Mouse (Mus musculus): ENCODE results near the gene Wdr12. TPM values are rescaled to one million over a fixed set of nuclear protein-coding genes. Genes with fewer than 3 reads are reported as not detected.
"Not testable (repeated sequence)": the region's sequence is repeated elsewhere in the genome, so short reads cannot be mapped to it uniquely, and the experiment has no call there.

Wdr12 gene
- polyA plus RNA-seq (2015; fragmentation: Nextera tagmentation; extraction: Ambion mirVana): 47.4 and 49.9 TPM in 2 replicates

- Histone ChIP-seq H3K9me3 (no peaks in the 10 kb centered on the region), H3K4me1 (peaks cover 5% of the 10 kb centered on the region), H3K4me3 (peak within 1 kb of the TSS; percentile 98), H3K36me3 (peaks cover 7% of the 10 kb centered on the region), H3K4me2 (peak within 1 kb of the TSS; percentile 72), H3K27me3 (no peaks in the 10 kb centered on the region), H3K27ac (peak within 1 kb of the TSS; percentile 99), H3K9ac (peak within 1 kb of the TSS; percentile 97)
- under 1% methylated on average over 58 of the region's 71 CpGs for WGBS
- peak; percentile 98 for ATAC-seq (ENCODE audit: insufficient number of reproducible peaks, insufficient read depth, low FRiP score, low TSS enrichment, low read depth)
Observed at GRCm38 (mm10) chr1:60098024-60098781, at the start of gene Wdr12, which contains the start of gene Carf. Gene Wdr12, minus strand, starts transcription at chr1:60098645. Gene Carf, plus strand, starts transcription at chr1:60098247.

DNA sequence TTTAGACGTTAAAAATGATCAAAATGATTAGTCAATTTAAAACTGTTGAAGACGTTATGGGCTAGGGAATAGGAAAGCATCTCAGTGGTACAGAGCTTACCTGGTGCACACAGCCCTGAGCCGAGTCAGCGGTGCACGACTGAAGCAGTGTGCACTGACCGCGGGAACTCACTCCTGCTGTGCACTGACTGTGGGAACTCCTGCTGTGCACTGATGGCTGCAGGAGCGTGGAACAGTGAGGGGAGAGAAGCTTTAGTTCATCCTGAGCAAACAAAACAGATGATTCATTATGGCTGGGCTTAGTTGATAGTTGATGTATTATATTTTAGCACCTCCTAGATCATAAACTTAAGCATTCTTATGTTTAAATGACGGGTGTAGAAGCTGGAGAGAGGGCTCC is 38.9 kb upstream of the Wdr12 start:
- Histone ChIP-seq H3K27me3 (no peaks in the 10 kb centered on the region), H3K27ac (no peak overlapping the region), H3K4me3 (no peak overlapping the region), H3K4me2 (no peak overlapping the region), H3K4me1 (no peaks in the 10 kb centered on the region), H3K9ac (no peak overlapping the region), H3K9me3 (no peaks in the 10 kb centered on the region), H3K36me3 (peaks cover 19% of the 10 kb centered on the region)
- ATAC-seq (ENCODE audit: insufficient number of reproducible peaks, insufficient read depth, low FRiP score, low TSS enrichment, low read depth): no peak
- WGBS: 58% methylated on average over 9 of the region's 9 CpGs

- 80% methylated on average over 7 of the region's 7 CpGs for WGBS
- 0 out of 2 replicates have a peak, but pooled peaks cover 3% of the 10 kb centered on the region for H3K9me3 ChIP-seq
- H3K4me1 ChIP-seq: no peaks in the 10 kb centered on the region
- H3K4me3 ChIP-seq: no peak overlapping the region
- ATAC-seq (ENCODE audit: insufficient number of reproducible peaks, insufficient read depth, low FRiP score, low TSS enrichment, low read depth): no peak
- H3K9ac ChIP-seq: no peak overlapping the region
- H3K27me3 ChIP-seq: no peaks in the 10 kb centered on the region
- peaks cover 23% of the 10 kb centered on the region for H3K36me3 ChIP-seq
- H3K4me2 ChIP-seq: no peak overlapping the region
- H3K27ac ChIP-seq: no peak overlapping the region
Observed at GRCm38 (mm10) chr1:60117721-60118455, 19.4 kb upstream of the Wdr12 start.

DNA sequence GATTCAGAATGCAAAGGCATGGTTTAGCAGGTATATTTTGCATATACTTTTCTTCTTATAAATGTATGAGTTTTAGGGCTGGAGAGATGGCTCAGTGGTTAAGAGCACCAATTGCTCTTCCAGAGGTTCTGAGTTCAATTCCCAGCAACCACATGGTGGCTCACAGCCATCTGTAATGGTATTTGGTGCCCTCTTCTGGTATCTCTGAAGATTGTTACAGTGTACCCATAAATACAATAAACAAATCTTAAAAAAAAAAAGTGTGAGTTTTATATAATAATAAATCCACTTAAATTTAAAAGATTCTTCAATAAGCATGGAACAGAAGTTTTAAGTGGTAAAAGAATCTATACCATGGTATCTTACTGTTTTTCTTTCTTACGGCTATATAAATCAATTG is 6.1 kb upstream of the Wdr12 start:
- H3K4me2 ChIP-seq: no peak overlapping the region
- no peaks in the 10 kb centered on the region for H3K9me3 ChIP-seq
- WGBS: 87% methylated on average over 1 of the region's 1 CpGs
- H3K4me1 ChIP-seq: no peaks in the 10 kb centered on the region
- H3K27ac ChIP-seq: no peak overlapping the region
- H3K9ac ChIP-seq: no peak overlapping the region
- ATAC-seq (ENCODE audit: insufficient number of reproducible peaks, insufficient read depth, low FRiP score, low TSS enrichment, low read depth): no peak
- H3K27me3 ChIP-seq: no peaks in the 10 kb centered on the region
- peaks cover 28% of the 10 kb centered on the region for H3K36me3 ChIP-seq
- no peak overlapping the region for H3K4me3 ChIP-seq

- H3K9ac ChIP-seq: peak overlapping the region; percentile 97
- no peaks in the 10 kb centered on the region for H3K27me3 ChIP-seq
- H3K36me3 ChIP-seq: peaks cover 5% of the 10 kb centered on the region
- no peak for ATAC-seq (ENCODE audit: insufficient number of reproducible peaks, insufficient read depth, low FRiP score, low TSS enrichment, low read depth)
- H3K4me3 ChIP-seq: peak overlapping the region; percentile 98
- H3K4me2 ChIP-seq: peak overlapping the region; percentile 72
- H3K4me1 ChIP-seq: peaks cover 5% of the 10 kb centered on the region
- H3K27ac ChIP-seq: peak overlapping the region; percentile 99
- no peaks in the 10 kb centered on the region for H3K9me3 ChIP-seq
- 13% methylated on average over 9 of the region's 9 CpGs for WGBS
Observed at GRCm38 (mm10) chr1:60098839-60099238, 394 bp upstream of the Wdr12 start.

GRCm38 (mm10) chr1:60097277-60098023 is 995 bp downstream of the Wdr12 start:
- peaks cover 5% of the 10 kb centered on the region for H3K4me1 ChIP-seq
- H3K4me2 ChIP-seq: peak overlapping the region; percentile 72
- WGBS: under 1% methylated on average over 25 of the region's 25 CpGs
- ATAC-seq (ENCODE audit: insufficient number of reproducible peaks, insufficient read depth, low FRiP score, low TSS enrichment, low read depth): peak; percentile 85
- peak overlapping the region; percentile 99 for H3K27ac ChIP-seq
- H3K36me3 ChIP-seq: peaks cover 11% of the 10 kb centered on the region
- peak overlapping the region; percentile 98 for H3K4me3 ChIP-seq
- no peaks in the 10 kb centered on the region for H3K27me3 ChIP-seq
- H3K9me3 ChIP-seq: no peaks in the 10 kb centered on the region
- peak overlapping the region; percentile 97 for H3K9ac ChIP-seq

- 8% methylated on average over 13 of the region's 13 CpGs for WGBS
- ATAC-seq (ENCODE audit: insufficient number of reproducible peaks, insufficient read depth, low FRiP score, low TSS enrichment, low read depth): no peak
- H3K9me3 ChIP-seq: no peaks in the 10 kb centered on the region
- no peaks in the 10 kb centered on the region for H3K27me3 ChIP-seq
- H3K27ac ChIP-seq: no peak overlapping the region
- H3K4me3 ChIP-seq: peak overlapping the region; percentile 98
- peaks cover 5% of the 10 kb centered on the region for H3K4me1 ChIP-seq
- H3K4me2 ChIP-seq: peak overlapping the region; percentile 72
- peaks cover 17% of the 10 kb centered on the region for H3K36me3 ChIP-seq
- peak overlapping the region; percentile 97 for H3K9ac ChIP-seq
Observed at GRCm38 (mm10) chr1:60096572-60097276, 1.7 kb downstream of the Wdr12 start.

GRCm38 (mm10) chr1:60076411-60076810 is 22.0 kb downstream of the Wdr12 start:
- WGBS: 82% methylated on average over 6 of the region's 6 CpGs
- Histone ChIP-seq H3K4me3 (no peak overlapping the region), H3K27ac (no peak overlapping the region), H3K27me3 (no peaks in the 10 kb centered on the region), H3K4me1 (no peaks in the 10 kb centered on the region), H3K9ac (no peak overlapping the region), H3K9me3 (no peaks in the 10 kb centered on the region), H3K4me2 (no peak overlapping the region), H3K36me3 (peaks cover 29% of the 10 kb centered on the region)
- no peak for ATAC-seq (ENCODE audit: insufficient number of reproducible peaks, insufficient read depth, low FRiP score, low TSS enrichment, low read depth)

DNA sequence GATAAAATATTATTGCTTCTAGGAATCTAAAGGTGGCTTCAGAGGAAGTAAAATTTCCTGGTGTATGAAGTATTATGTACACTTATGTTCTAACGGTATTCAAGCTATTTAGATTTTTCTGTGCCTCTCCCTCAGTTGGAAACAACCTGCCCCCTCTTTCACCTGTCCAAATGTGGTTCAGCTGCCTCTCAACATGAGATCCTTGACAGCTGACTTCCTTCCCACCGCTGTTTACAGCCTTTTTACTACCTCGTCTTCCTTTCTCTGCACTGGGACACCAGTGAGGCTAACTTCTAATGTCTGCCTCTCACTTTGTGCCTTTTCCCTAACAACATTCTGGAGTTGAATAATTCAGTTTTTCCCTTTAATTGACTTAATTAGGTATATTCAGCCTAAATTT is 22.9 kb downstream of the Wdr12 start:
- H3K4me3 ChIP-seq: no peak overlapping the region
- H3K4me2 ChIP-seq: no peak overlapping the region
- no peak overlapping the region for H3K9ac ChIP-seq
- no peak for ATAC-seq (ENCODE audit: insufficient number of reproducible peaks, insufficient read depth, low FRiP score, low TSS enrichment, low read depth)
- H3K9me3 ChIP-seq: no peaks in the 10 kb centered on the region
- 80% methylated on average over 3 of the region's 3 CpGs for WGBS
- no peaks in the 10 kb centered on the region for H3K4me1 ChIP-seq
- peaks cover 25% of the 10 kb centered on the region for H3K36me3 ChIP-seq
- H3K27me3 ChIP-seq: no peaks in the 10 kb centered on the region
- H3K27ac ChIP-seq: no peak overlapping the region

GRCm38 (mm10) chr1:60074935-60075334 is 23.5 kb downstream of the Wdr12 start:
- no peaks in the 10 kb centered on the region for H3K4me1 ChIP-seq
- H3K27ac ChIP-seq: no peak overlapping the region
- no peaks in the 10 kb centered on the region for H3K27me3 ChIP-seq
- no peak for ATAC-seq (ENCODE audit: insufficient number of reproducible peaks, insufficient read depth, low FRiP score, low TSS enrichment, low read depth)
- no peaks in the 10 kb centered on the region for H3K9me3 ChIP-seq
- peaks cover 20% of the 10 kb centered on the region for H3K36me3 ChIP-seq
- H3K9ac ChIP-seq: no peak overlapping the region
- WGBS: 49% methylated on average over 2 of the region's 2 CpGs
- no peak overlapping the region for H3K4me2 ChIP-seq
- H3K4me3 ChIP-seq: no peak overlapping the region

DNA sequence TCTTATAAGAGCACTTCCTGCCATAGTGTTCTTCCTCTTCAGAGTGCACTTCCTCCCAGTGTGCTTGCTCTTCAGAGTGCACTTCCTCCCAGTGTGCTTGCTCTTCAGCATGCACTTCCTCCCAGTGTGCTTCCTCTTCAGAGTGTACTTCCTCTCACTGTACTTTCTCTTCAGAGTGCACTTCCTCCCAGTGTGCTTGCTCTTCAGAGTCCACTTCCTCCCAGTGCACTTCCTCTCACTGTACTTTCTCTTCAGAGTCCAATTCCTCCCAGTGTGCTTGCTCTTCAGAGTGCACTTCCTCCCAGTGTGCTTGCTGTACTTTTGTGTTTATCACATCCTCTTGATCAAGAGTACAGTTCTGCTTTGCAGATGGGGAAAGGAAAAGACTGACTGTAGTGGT is 27.7 kb downstream of the Wdr12 start:
- ATAC-seq (ENCODE audit: insufficient number of reproducible peaks, insufficient read depth, low FRiP score, low TSS enrichment, low read depth); H3K36me3 ChIP-seq; H3K4me1 ChIP-seq: not testable (repeated sequence)

More for the DNA sequence above, 27.7 kb downstream of the Wdr12 start:
- not testable (repeated sequence) for H3K9ac ChIP-seq, H3K27me3 ChIP-seq, H3K27ac ChIP-seq, H3K9me3 ChIP-seq, H3K4me2 ChIP-seq, H3K4me3 ChIP-seq
